Mouse (Mus musculus) forebrain, embryonic 15.5 days (tissue): ENCODE measurements around the gene Zcchc10. TPM values are rescaled to one million over a fixed set of nuclear protein-coding genes. Genes with fewer than 3 reads are reported as not detected.
"Not testable (repeated sequence)": the region's sequence is repeated elsewhere in the genome, so short reads cannot be mapped to it uniquely, and the experiment has no call there.

Source experiments
- ATAC-seq: fragments of 200-750 bp; cut with Nextera tagmentation; replicated peaks from 2 replicates; pipeline ENCODE4 v1.8.0; 2017; ENCODE audit warnings: mild to moderate bottlenecking, moderate TSS enrichment, moderate library complexity
- H3K27ac ChIP-seq: fragments of 300-500 bp; sonication (generic); replicated peaks from 2 replicates; pipeline ENCODE4 v1.5.1; 2015; ENCODE audit warnings: mild to moderate bottlenecking, inconsistent platforms
- H3K27me3 ChIP-seq: fragments of 300-500 bp; sonication (generic); 2 replicates; pipeline ENCODE4 v1.6.1; 2015; ENCODE audit warnings: inconsistent platforms
- H3K36me3 ChIP-seq: fragments of 300-500 bp; sonication (generic); 2 replicates; pipeline ENCODE4 v1.6.1; 2015; ENCODE audit warnings: mild to moderate bottlenecking, inconsistent platforms
- H3K4me1 ChIP-seq: fragments of 300-500 bp; sonication (generic); 2 replicates; pipeline ENCODE4 v1.6.1; 2015; ENCODE audit warnings: inconsistent platforms
- H3K4me2 ChIP-seq: fragments of 300-500 bp; sonication (generic); replicated peaks from 2 replicates; pipeline ENCODE4 v1.6.1; 2015; ENCODE audit warnings: mild to moderate bottlenecking, inconsistent platforms
- H3K4me3 ChIP-seq: fragments of 300-500 bp; sonication (generic); 2 replicates; pipeline ENCODE4 v1.5.1; 2015; ENCODE audit warnings: mild to moderate bottlenecking, inconsistent platforms
- H3K9ac ChIP-seq: fragments of 300-500 bp; sonication (generic); replicated peaks from 2 replicates; pipeline ENCODE4 v1.6.1; 2015; ENCODE audit warnings: mild to moderate bottlenecking, inconsistent platforms
- H3K9me3 ChIP-seq: fragments of 300-500 bp; sonication (generic); 2 replicates; pipeline ENCODE4 v1.6.1; 2016; ENCODE audit warnings: inconsistent platforms
- WGBS: fragments of 180-500 bp; shearing (Covaris S2); methylation state at CpG from one replicate; pipeline ENCODE4 v1.1.7; 2015; ENCODE audit warnings: mixed read lengths; 5-methylcytosine and 5-hydroxymethylcytosine counted together
- polyA plus RNA-seq: library from polyadenylated mRNA; unstranded; fragments of >200 nt; fragmentation: Nextera tagmentation; extraction: Ambion mirVana; gene quantifications from 2 replicates; pipeline ENCODE4 v1.2.1, GENCODE M21; 2015

Gene Zcchc10
- polyA plus RNA-seq, 1 experiment from 2014 or later = 15.2 TPM

GRCm38 (mm10) chr11:53319867-53320266 is 4.6 kb upstream of the Zcchc10 start:
- not testable (repeated sequence) for H3K4me1 ChIP-seq, H3K9me3 ChIP-seq, H3K27ac ChIP-seq, H3K27me3 ChIP-seq, H3K36me3 ChIP-seq, H3K4me3 ChIP-seq, H3K9ac ChIP-seq, H3K4me2 ChIP-seq, ATAC-seq
- 92% methylated on average over 13 of the region's 13 CpGs for WGBS

GRCm38 (mm10) chr11:53330325-53330724 is 5.8 kb downstream of the Zcchc10 start:
- no peaks in the 10 kb centered on the region for H3K9me3 ChIP-seq
- no peak for ATAC-seq
- no peak overlapping the region for H3K4me3 ChIP-seq
- peaks cover 4% of the 10 kb centered on the region for H3K4me1 ChIP-seq
- H3K4me2 ChIP-seq = no peak overlapping the region
- no peaks in the 10 kb centered on the region for H3K27me3 ChIP-seq
- H3K36me3 ChIP-seq = peaks cover 47% of the 10 kb centered on the region
- no peak overlapping the region for H3K9ac ChIP-seq
- WGBS = 93% methylated on average over 7 of the region's 7 CpGs
- no peak overlapping the region for H3K27ac ChIP-seq

- H3K36me3 ChIP-seq = peaks cover 47% of the 10 kb centered on the region
- no peaks in the 10 kb centered on the region for H3K4me1 ChIP-seq
- no peaks in the 10 kb centered on the region for H3K9me3 ChIP-seq
- no peaks in the 10 kb centered on the region for H3K27me3 ChIP-seq
- no peak overlapping the region for H3K4me2 ChIP-seq
- whole genome bisulfite sequencing = 93% methylated on average over 6 of the region's 6 CpGs
- no peak overlapping the region for H3K27ac ChIP-seq
- H3K4me3 ChIP-seq = no peak overlapping the region
- H3K9ac ChIP-seq = no peak overlapping the region
- no peak for ATAC-seq
Measured at GRCm38 (mm10) chr11:53331121-53331520, 6.6 kb downstream of the Zcchc10 start.

GRCm38 (mm10) chr11:53332076-53332680 is 7.7 kb downstream of the Zcchc10 start:
- Histone ChIP-seq H3K9me3 (no peaks in the 10 kb centered on the region), H3K36me3 (peaks cover 45% of the 10 kb centered on the region), H3K27ac (no peak overlapping the region), H3K4me1 (no peaks in the 10 kb centered on the region), H3K4me2 (no peak overlapping the region), H3K9ac (no peak overlapping the region), H3K27me3 (no peaks in the 10 kb centered on the region), H3K4me3 (no peak overlapping the region)
- no peak for ATAC-seq
- WGBS = 89% methylated on average over 14 of the region's 14 CpGs

GRCm38 (mm10) chr11:53335505-53336181 is 11.2 kb downstream of the Zcchc10 start:
- Histone ChIP-seq H3K9me3 (no peaks in the 10 kb centered on the region), H3K36me3 (peaks cover 18% of the 10 kb centered on the region), H3K4me3 (no peak overlapping the region), H3K9ac (no peak overlapping the region), H3K4me2 (no peak overlapping the region), H3K4me1 (no peaks in the 10 kb centered on the region), H3K27ac (no peak overlapping the region), H3K27me3 (no peaks in the 10 kb centered on the region)
- WGBS = 48% methylated on average over 3 of the region's 3 CpGs
- ATAC-seq = no peak

GRCm38 (mm10) chr11:53336182-53336571 is 11.7 kb downstream of the Zcchc10 start:
- ATAC-seq = no peak
- Histone ChIP-seq H3K27me3 (no peaks in the 10 kb centered on the region), H3K9me3 (no peaks in the 10 kb centered on the region), H3K4me3 (no peak overlapping the region), H3K36me3 (peaks cover 13% of the 10 kb centered on the region), H3K4me2 (no peak overlapping the region), H3K9ac (no peak overlapping the region), H3K4me1 (no peaks in the 10 kb centered on the region), H3K27ac (no peak overlapping the region)

- Histone ChIP-seq H3K9ac (no peak overlapping the region), H3K27me3 (no peaks in the 10 kb centered on the region), H3K4me2 (no peak overlapping the region), H3K4me1 (no peaks in the 10 kb centered on the region), H3K27ac (no peak overlapping the region), H3K4me3 (no peak overlapping the region), H3K36me3 (peaks cover 6% of the 10 kb centered on the region; the same call in 1 of the 2 replicates), H3K9me3 (no peaks in the 10 kb centered on the region)
- WGBS = 70% methylated on average over 1 of the region's 1 CpGs
- no peak for ATAC-seq
Measured at GRCm38 (mm10) chr11:53336924-53337323, 12.4 kb downstream of the Zcchc10 start.

GRCm38 (mm10) chr11:53337684-53338083 is 13.2 kb downstream of the Zcchc10 start:
- no peaks in the 10 kb centered on the region for H3K4me1 ChIP-seq
- H3K27me3 ChIP-seq = no peaks in the 10 kb centered on the region
- 65% methylated on average over 8 of the region's 8 CpGs for WGBS
- ATAC-seq = no peak
- H3K36me3 ChIP-seq = 0 out of 2 replicates have a peak, but pooled peaks cover 4% of the 10 kb centered on the region
- H3K9ac ChIP-seq = no peak overlapping the region
- no peak overlapping the region for H3K4me3 ChIP-seq
- H3K9me3 ChIP-seq = no peaks in the 10 kb centered on the region
- H3K4me2 ChIP-seq = no peak overlapping the region
- no peak overlapping the region for H3K27ac ChIP-seq

- 91% methylated on average over 10 of the region's 10 CpGs for WGBS
- not testable (repeated sequence) for H3K27me3 ChIP-seq, H3K9ac ChIP-seq, ATAC-seq, H3K27ac ChIP-seq, H3K36me3 ChIP-seq, H3K4me3 ChIP-seq, H3K4me2 ChIP-seq, H3K4me1 ChIP-seq, H3K9me3 ChIP-seq
Measured at GRCm38 (mm10) chr11:53341019-53341418, 16.5 kb downstream of the Zcchc10 start.

GRCm38 (mm10) chr11:53342711-53343110 is 18.2 kb downstream of the Zcchc10 start:
- Histone ChIP-seq H3K4me3 (no peak overlapping the region), H3K36me3 (no peaks in the 10 kb centered on the region), H3K27ac (no peak overlapping the region), H3K9ac (no peak overlapping the region), H3K9me3 (no peaks in the 10 kb centered on the region), H3K4me1 (no peaks in the 10 kb centered on the region), H3K27me3 (no peaks in the 10 kb centered on the region), H3K4me2 (no peak overlapping the region)
- ATAC-seq = no peak
- 53% methylated on average over 5 of the region's 5 CpGs for WGBS

GRCm38 (mm10) chr11:53345328-53345727 is 20.8 kb downstream of the Zcchc10 start:
- peaks cover 2% of the 10 kb centered on the region; the same call in 1 of the 2 replicates for H3K4me1 ChIP-seq
- H3K9ac ChIP-seq = no peak overlapping the region
- H3K36me3 ChIP-seq = no peaks in the 10 kb centered on the region
- no peaks in the 10 kb centered on the region for H3K27me3 ChIP-seq
- H3K27ac ChIP-seq = no peak overlapping the region
- no peaks in the 10 kb centered on the region for H3K9me3 ChIP-seq
- no peak overlapping the region for H3K4me3 ChIP-seq
- 50% methylated on average over 5 of the region's 5 CpGs for WGBS
- H3K4me2 ChIP-seq = no peak overlapping the region
- no peak for ATAC-seq

GRCm38 (mm10) chr11:53345738-53346137 is 21.3 kb downstream of the Zcchc10 start:
- no peaks in the 10 kb centered on the region for H3K9me3 ChIP-seq
- no peak overlapping the region for H3K9ac ChIP-seq
- H3K4me3 ChIP-seq = no peak overlapping the region
- H3K27me3 ChIP-seq = no peaks in the 10 kb centered on the region
- no peak overlapping the region for H3K4me2 ChIP-seq
- peaks cover 2% of the 10 kb centered on the region; the same call in 1 of the 2 replicates for H3K4me1 ChIP-seq
- ATAC-seq = no peak
- H3K36me3 ChIP-seq = no peaks in the 10 kb centered on the region
- 70% methylated on average over 2 of the region's 2 CpGs for WGBS
- no peak overlapping the region for H3K27ac ChIP-seq
